Mouse (Mus musculus): ENCODE data around the gene Sept11.

GRCm38 (mm10) chr5:93207555-93207954 lies 114.3 kb downstream of the Sept11 start:
- TF ChIP-seq TAL1 (IDR thresholded peaks at IDR 0.05; ENCODE audit: low read length) (no peak), POLR2A (IDR thresholded peaks at IDR 0.05; ENCODE audit: control insufficient read depth in 1 of 2, insufficient read depth in 1 of 2, low read depth in 1 of 2, low read length in 2 of 2, poor library complexity in 1 of 2) (no peak), GATA1 (IDR thresholded peaks at IDR 0.05; ENCODE audit: low read depth, low read length) (no peak), EP300 (IDR thresholded peaks at IDR 0.05; ENCODE audit: low read depth in 1 of 2, low read length in 2 of 2) (no peak)

Measured in MEL (cell line).